In genomic region chr1:80709299-80709698, GRCm38 (mm10) we compare ENCODE assay signal across 8 mouse cellular contexts. TPM values are rescaled to one million over a fixed set of nuclear protein-coding genes. Genes with fewer than 3 reads are reported as not detected.
A peak's percentile ranks its signal among the peaks of the same experiment; 100 is the strongest.
DNase-seq lines count a peak whose midpoint lies in the region; ATAC-seq and TF ChIP-seq lines count a peak whose summit lies in the region.

No protein-coding gene starts in this region.

- no peaks in the 10 kb centered on the region; the same call in 1 of the 2 replicates for H3K27me3 ChIP-seq in forebrain, embryonic 16.5 days (replicated peaks; ENCODE audit: control insufficient read depth, insufficient read depth, low read length)
- H3K27me3 ChIP-seq in forebrain, embryonic 11.5 days (ENCODE audit: control insufficient read depth, insufficient read depth, low read length) = no peaks in the 10 kb centered on the region
- no peaks in the 10 kb centered on the region for H3K27me3 ChIP-seq in heart, embryonic 14.5 days (ENCODE audit: control insufficient read depth, insufficient read depth, low read length)

- TF ChIP-seq POLR2A in brain, embryonic 14.5 days (IDR thresholded peaks at IDR 0.05; ENCODE audit: borderline replicate concordance, extremely low read depth, insufficient read depth, insufficient read length, poor library complexity, severe bottlenecking) = no peak

- no peaks in the 10 kb centered on the region for H3K9me3 ChIP-seq in forebrain, embryonic 16.5 days (ENCODE audit: control insufficient read depth, low read length)
- no peaks in the 10 kb centered on the region for H3K9me3 ChIP-seq in forebrain, embryonic 11.5 days (ENCODE audit: control insufficient read depth, low read length)
- no peaks in the 10 kb centered on the region for H3K9me3 ChIP-seq in heart, embryonic 14.5 days (ENCODE audit: control insufficient read depth, low read length)

- H3K36me3 ChIP-seq in forebrain, embryonic 16.5 days (ENCODE audit: control insufficient read depth, insufficient read depth) = no peaks in the 10 kb centered on the region
- H3K36me3 ChIP-seq in forebrain, embryonic 11.5 days (ENCODE audit: control insufficient read depth, insufficient read depth, low read length) = no peaks in the 10 kb centered on the region
- H3K36me3 ChIP-seq in heart, embryonic 14.5 days (ENCODE audit: control insufficient read depth, insufficient read depth, low read length) = no peaks in the 10 kb centered on the region

- no peak overlapping the region for H3K27ac ChIP-seq in forebrain, embryonic 16.5 days (ENCODE audit: low read length)
- H3K27ac ChIP-seq in forebrain, embryonic 11.5 days (ENCODE audit: low read depth, low read length) = no peak overlapping the region
- peak overlapping the region in 1 of 2 experiments; percentile 40; a peak in 3 of 4 replicates for H3K27ac ChIP-seq in heart, embryonic 14.5 days (replicated peaks in 1 of 2; ENCODE audit: control insufficient read depth in 1 of 2, insufficient read depth in 1 of 2, low read depth in 2 of 2, low read length in 2 of 2)
- H3K27ac ChIP-seq in left cerebral cortex, adult 2 months = no peak overlapping the region

- peaks cover 10% of the 10 kb centered on the region for H3K4me1 ChIP-seq in forebrain, embryonic 16.5 days (replicated peaks; ENCODE audit: control insufficient read depth, insufficient read depth, low read length)
- no peaks in the 10 kb centered on the region for H3K4me1 ChIP-seq in forebrain, embryonic 11.5 days (replicated peaks; ENCODE audit: control insufficient read depth, insufficient read depth, low read length)
- H3K4me1 ChIP-seq in heart, embryonic 14.5 days (ENCODE audit: control insufficient read depth in 2 of 2, insufficient read depth in 2 of 2, low read length in 2 of 2) = peaks cover 5 to 24% of the 10 kb centered on the region in 2 experiments

- H3K4me2 ChIP-seq in forebrain, embryonic 16.5 days (ENCODE audit: low read length) = no peak overlapping the region; the same call in 1 of the 2 replicates
- no peak overlapping the region for H3K4me2 ChIP-seq in forebrain, embryonic 11.5 days (ENCODE audit: low read depth, low read length, severe bottlenecking)
- H3K4me2 ChIP-seq in heart, embryonic 14.5 days (ENCODE audit: low read length) = peak overlapping the region; percentile 55

- ATAC-seq in forebrain, embryonic 16.5 days = peak; percentile 9; the same call in 1 of the 2 replicates
- ATAC-seq in forebrain, embryonic 11.5 days (replicated peaks; ENCODE audit: low FRiP score) = no peak
- ATAC-seq in heart, embryonic 14.5 days (ENCODE audit: insufficient number of reproducible peaks, insufficient read depth, low FRiP score, low read depth) = 0 out of 2 replicates have a peak, but pooled peaks have one; percentile 56
- ATAC-seq in megakaryocyte progenitor cell, adult 5-6 weeks (replicated peaks; ENCODE audit: poor library complexity) = no peak

- DNase-seq in forebrain, embryonic 11.5 days (ENCODE audit: low spot score) = no peak
- peak; percentile 22 for DNase-seq in brain, embryonic 14.5 days (ENCODE audit: low read depth)
- DNase-seq in left cerebral cortex, adult 2 months (ENCODE audit: extremely low spot score in 1 of 2, low spot score in 2 of 2) = peak in 1 of 2 experiments; percentile 19
- DNase-seq in thymus, postnatal 25 days = no peak
- DNase-seq in adrenal gland, adult 8-10 months = no peak

- H3K9ac ChIP-seq in forebrain, embryonic 16.5 days (replicated peaks; ENCODE audit: low read depth, low read length) = no peak overlapping the region
- H3K9ac ChIP-seq in forebrain, embryonic 11.5 days (ENCODE audit: low read length) = no peak overlapping the region
- no peak overlapping the region for H3K9ac ChIP-seq in heart, embryonic 14.5 days (ENCODE audit: low read length)

- no peak overlapping the region for H3K4me3 ChIP-seq in forebrain, embryonic 16.5 days (replicated peaks; ENCODE audit: low read length)
- no peak overlapping the region for H3K4me3 ChIP-seq in forebrain, embryonic 11.5 days (ENCODE audit: low read depth, low read length)
- no peak overlapping the region for H3K4me3 ChIP-seq in heart, embryonic 14.5 days (ENCODE audit: control insufficient read depth in 1 of 2, insufficient read depth in 1 of 2, low read depth in 1 of 2, low read length in 2 of 2)
- peak overlapping the region; percentile 41 for H3K4me3 ChIP-seq in left cerebral cortex, adult 2 months

- TF ChIP-seq CTCF in brain, embryonic 14.5 days (IDR thresholded peaks at IDR 0.05; ENCODE audit: borderline replicate concordance, extremely low read depth, insufficient read depth, insufficient read length) = no peak
- TF ChIP-seq CTCF in left cerebral cortex, adult 2 months (IDR thresholded peaks at IDR 0.05) = no peak

- intact Hi-C loops in left cerebral cortex, adult 2 months (cut with DNase I) = no loop called here

- 77% methylated on average over 14 of the region's 14 CpGs for WGBS in forebrain, embryonic 16.5 days
- WGBS in forebrain, embryonic 11.5 days = 84% methylated on average over 14 of the region's 14 CpGs
- WGBS in heart, embryonic 14.5 days = 22% methylated on average over 14 of the region's 14 CpGs

RNA-seq across cellular contexts. Expression of gene Dock10, which starts 49.0 kb away (rescaled TPM):
- polyA plus RNA-seq in forebrain, embryonic 16.5 days (2015; fragmentation: Nextera tagmentation; extraction: Ambion mirVana) = 2.5 and 3.2 TPM in 2 replicates
- polyA plus RNA-seq in forebrain, embryonic 11.5 days (2014; fragmentation: Nextera tagmentation; extraction: Ambion mirVana) = 2.7 and 3.3 TPM in 2 replicates
- polyA plus RNA-seq in brain, embryonic 14.5 days (2012; rRNA removed) = 3.7 and 5.7 TPM in 2 replicates
- polyA plus RNA-seq in heart, embryonic 14.5 days (2014; fragmentation: Nextera tagmentation; extraction: Ambion mirVana) = 4.3 and 4.4 TPM in 2 replicates
- total RNA-seq in left cerebral cortex, adult 2 months (2021) = 10 to 100 TPM; 22.5 to 28.2 TPM
- total RNA-seq in megakaryocyte progenitor cell, adult 5-6 weeks (2015) = 127 and 144 TPM in 2 replicates
- 88.8 and 109 TPM in 2 replicates for total RNA-seq in megakaryocyte progenitor cell, adult 5-6 weeks (2017)
- total RNA-seq in adrenal gland, adult 8-10 months (2022) = 10 to 100 TPM; 22.1 to 47.6 (median 36.8) TPM

Comparison
In these comparisons a context has a peak if more than half of its experiments do, and no peak if none do; other contexts are left out.
1. ATAC-seq: peak in forebrain, embryonic 16.5 days (single experiment) and heart, embryonic 14.5 days (single experiment); none in forebrain, embryonic 11.5 days (single experiment) and megakaryocyte progenitor cell, adult 5-6 weeks (single experiment).